Mouse (Mus musculus) cerebellum, adult 2 months (tissue): ENCODE results near the gene Setd5. TPM values are rescaled to one million over a fixed set of nuclear protein-coding genes. Genes with fewer than 3 reads are reported as not detected.

ENCODE experiments used
- DNase-seq, 2 experiments: peaks; one replicate each; pipeline ENCODE4 v3.0.0; 2021
- H3K27ac ChIP-seq: fragments of 200-500 bp; 2 replicates; pipeline ENCODE4 v1.5.1; 2012; ENCODE audit warnings: low read length, control low read depth, inconsistent platforms; ENCODE audit not compliant: insufficient read depth
- H3K27me3 ChIP-seq: fragments of 200-500 bp; 2 replicates; pipeline ENCODE4 v1.6.1; 2012; ENCODE audit warnings: inconsistent platforms, mild to moderate bottlenecking, low read length, moderate library complexity; ENCODE audit not compliant: control insufficient read depth, insufficient read depth
- H3K4me1 ChIP-seq: fragments of 200-500 bp; 2 replicates; pipeline ENCODE4 v1.6.1; 2011; ENCODE audit warnings: low read length; ENCODE audit not compliant: control insufficient read depth, insufficient read depth
- H3K4me3 ChIP-seq: fragments of 200-500 bp; replicated peaks from 2 replicates; pipeline ENCODE3; 2011; ENCODE audit warnings: mild to moderate bottlenecking, low read depth, low read length, control low read depth; ENCODE audit not compliant: insufficient read depth
- CTCF ChIP-seq: fragments of 200-500 bp; IDR thresholded peaks from 2 replicates; pipeline ENCODE4 v1.5.1; 2011; ENCODE audit warnings: low read depth, mild to moderate bottlenecking, control low read depth, low read length, moderate library complexity, borderline replicate concordance; ENCODE audit not compliant: insufficient read depth
- POLR2A ChIP-seq: fragments of 200-500 bp; IDR thresholded peaks from 2 replicates; pipeline ENCODE4 v1.6.1; 2011; ENCODE audit warnings: low read length, control low read depth, borderline replicate concordance; ENCODE audit not compliant: insufficient read depth
- WGBS: fragments of 180-500 bp; shearing (Covaris S2); methylation state at CpG from one replicate; pipeline ENCODE4 v1.1.7; 2018; 5-methylcytosine and 5-hydroxymethylcytosine counted together
- polyA plus RNA-seq: library from polyadenylated mRNA; depleted of rRNA; stranded (reverse); fragments of >200 nt; gene quantifications from 2 replicates; pipeline ENCODE4 v1.2.3, GENCODE M21; 2012; rRNA removed

Gene Setd5
- polyA plus RNA-seq: 58.9 and 64.2 TPM in 2 replicates

DNA sequence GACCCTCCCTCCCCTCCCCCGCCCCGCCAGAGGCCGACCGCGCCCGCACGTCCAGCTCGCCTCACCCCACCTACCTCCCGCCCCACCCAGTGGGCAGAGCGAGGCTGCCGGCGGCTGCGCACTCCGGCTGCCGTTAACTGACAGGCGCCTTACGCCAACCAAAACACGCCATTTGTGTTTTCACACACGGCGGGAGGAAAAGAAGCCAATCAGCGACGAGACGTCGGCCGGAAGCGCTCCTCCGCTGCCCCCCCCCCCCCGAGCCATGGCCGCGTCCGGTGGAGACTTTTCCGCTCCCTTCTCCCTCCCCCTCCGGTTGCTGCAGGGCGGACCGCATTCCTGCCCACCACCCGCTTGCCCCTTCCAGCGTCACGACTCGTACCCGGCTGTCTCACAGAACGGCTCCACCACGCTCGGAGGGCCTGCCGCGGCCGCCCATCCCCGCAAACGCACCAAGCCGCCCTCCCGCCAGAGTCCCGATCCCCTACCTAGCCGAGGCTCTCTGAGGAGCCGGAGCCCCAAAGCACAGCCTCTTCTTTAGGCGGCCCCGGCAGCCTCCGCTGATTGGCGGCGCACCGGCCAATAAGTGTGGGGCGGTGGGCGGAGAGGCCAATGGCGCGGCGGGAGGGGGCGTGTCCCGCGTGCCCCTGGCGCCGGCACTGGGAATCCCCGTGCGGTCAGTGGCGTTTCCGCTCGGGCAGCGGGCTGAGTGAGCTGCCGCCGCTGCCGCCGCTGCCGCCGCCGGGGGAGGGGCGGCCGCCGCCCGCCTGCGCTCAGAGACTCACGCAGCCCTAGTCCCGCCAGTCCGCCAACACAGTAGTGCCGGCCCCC is at the start of gene Setd5:
Gene Setd5, plus strand, starts transcription at position 680 of the 831 bp plus-strand sequence.
- H3K4me1 ChIP-seq: peaks cover under 1% of the 10 kb centered on the region; the same call in 1 of the 2 replicates
- peak within 1 kb of the TSS; percentile 99 for H3K27ac ChIP-seq
- TF ChIP-seq CTCF (no peak), POLR2A (peak; percentile 94)
- peak within 1 kb of the TSS; percentile 86 for H3K4me3 ChIP-seq
- peak; percentile 98 to 99 for DNase-seq
- WGBS: under 1% methylated on average over 81 of the region's 91 CpGs
- H3K27me3 ChIP-seq: no peaks in the 10 kb centered on the region

- H3K4me3 ChIP-seq: no peak overlapping the region
- no peak overlapping the region for H3K27ac ChIP-seq
- DNase-seq: no peak
- H3K27me3 ChIP-seq: no peaks in the 10 kb centered on the region
- WGBS: 31% methylated on average over 2 of the region's 2 CpGs
- peaks cover 9% of the 10 kb centered on the region for H3K4me1 ChIP-seq
- TF ChIP-seq CTCF (no peak), POLR2A (no peak)
These were observed 49.7 kb upstream of the Setd5 start for GRCm38 (mm10) chr6:113027446-113027845.

GRCm38 (mm10) chr6:113029006-113029405 is 48.2 kb upstream of the Setd5 start:
- WGBS: 77% methylated on average over 3 of the region's 3 CpGs
- TF ChIP-seq CTCF (no peak), POLR2A (no peak)
- H3K27ac ChIP-seq: no peak overlapping the region
- no peaks in the 10 kb centered on the region for H3K27me3 ChIP-seq
- peaks cover 9% of the 10 kb centered on the region for H3K4me1 ChIP-seq
- H3K4me3 ChIP-seq: no peak overlapping the region
- DNase-seq: no peak

GRCm38 (mm10) chr6:113030553-113030952 is 46.6 kb upstream of the Setd5 start:
- H3K4me1 ChIP-seq: peaks cover 9% of the 10 kb centered on the region
- H3K27me3 ChIP-seq: no peaks in the 10 kb centered on the region
- peak overlapping the region; percentile 42 for H3K27ac ChIP-seq
- DNase-seq: no peak
- no peak overlapping the region for H3K4me3 ChIP-seq
- TF ChIP-seq CTCF (no peak), POLR2A (no peak)
- WGBS: 42% methylated on average over 3 of the region's 3 CpGs

DNA sequence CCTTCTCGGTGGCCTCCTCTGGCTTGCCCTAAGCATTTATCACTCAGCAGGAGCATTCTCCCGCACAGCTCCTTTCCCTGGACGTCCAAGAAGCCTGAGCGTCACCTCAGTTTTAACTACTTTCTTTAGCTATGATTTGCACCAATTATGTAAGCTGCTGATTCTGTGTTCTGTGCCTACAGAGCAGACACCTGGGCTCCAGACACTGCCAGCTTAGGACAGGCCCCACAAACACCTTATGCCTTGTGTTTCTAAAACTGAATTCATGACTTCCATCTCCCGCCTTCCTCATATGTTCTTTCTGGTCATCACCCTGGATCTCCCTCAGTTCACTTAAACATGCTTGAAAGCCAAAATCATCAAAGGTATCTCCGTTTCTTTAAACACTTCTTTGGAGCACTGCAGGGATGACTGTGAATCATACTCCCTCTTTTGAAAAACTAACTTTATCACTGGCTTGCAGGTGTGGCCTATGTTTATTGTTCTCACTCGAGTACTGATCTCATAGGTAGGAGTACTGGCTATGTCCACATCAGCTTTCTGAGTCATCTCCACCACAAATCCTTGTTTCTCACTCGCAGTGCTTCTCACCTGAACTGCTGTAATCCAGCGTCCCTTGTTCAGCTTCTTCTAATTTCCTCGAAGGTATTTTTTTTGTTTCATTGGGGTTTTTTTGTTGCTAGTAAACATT is 46.0 kb upstream of the Setd5 start:
- 50% methylated on average over 10 of the region's 10 CpGs for WGBS
- peaks cover 9% of the 10 kb centered on the region for H3K4me1 ChIP-seq
- H3K4me3 ChIP-seq: no peak overlapping the region
- DNase-seq: peak; percentile 31 to 34
- H3K27me3 ChIP-seq: no peaks in the 10 kb centered on the region
- peak overlapping the region; percentile 42 for H3K27ac ChIP-seq
- no peak for TF ChIP-seq POLR2A
- TF ChIP-seq CTCF: no peak

GRCm38 (mm10) chr6:113032121-113032520 is 45.0 kb upstream of the Setd5 start:
- Histone ChIP-seq H3K4me3 (no peak overlapping the region), H3K4me1 (peaks cover 9% of the 10 kb centered on the region), H3K27me3 (no peaks in the 10 kb centered on the region), H3K27ac (no peak overlapping the region)
- no peak for DNase-seq
- WGBS: 68% methylated on average over 3 of the region's 3 CpGs
- no peak for TF ChIP-seq POLR2A
- TF ChIP-seq CTCF: no peak

DNA sequence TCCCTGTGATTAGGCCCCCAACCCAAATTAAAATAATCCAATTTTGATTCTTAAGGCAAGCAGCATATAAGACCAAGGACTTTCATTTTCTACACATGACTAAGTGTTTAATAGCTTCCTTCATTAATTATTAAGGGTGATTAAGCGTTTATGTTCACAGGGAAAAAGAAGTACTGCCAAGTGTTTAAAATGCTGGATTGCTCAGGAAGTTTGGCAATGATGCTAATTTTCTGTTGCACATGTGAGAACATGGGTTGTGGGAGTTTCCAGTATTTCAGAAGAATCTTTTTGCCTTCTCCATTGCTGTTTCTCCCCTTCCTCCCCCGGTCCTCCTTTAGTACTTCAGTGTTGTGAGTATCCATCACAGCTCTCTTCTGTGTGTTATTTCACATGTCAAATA is 44.0 kb upstream of the Setd5 start:
- TF ChIP-seq CTCF: no peak
- TF ChIP-seq POLR2A: no peak
- Histone ChIP-seq H3K27me3 (no peaks in the 10 kb centered on the region), H3K27ac (no peak overlapping the region), H3K4me3 (no peak overlapping the region), H3K4me1 (peaks cover 9% of the 10 kb centered on the region)
- no peak for DNase-seq
- WGBS: 77% methylated on average over 2 of the region's 2 CpGs

GRCm38 (mm10) chr6:113034466-113034865 is 42.7 kb upstream of the Setd5 start:
- no peak overlapping the region for H3K27ac ChIP-seq
- 88% methylated on average over 6 of the region's 6 CpGs for WGBS
- H3K4me3 ChIP-seq: no peak overlapping the region
- no peak for TF ChIP-seq CTCF
- no peak for TF ChIP-seq POLR2A
- H3K27me3 ChIP-seq: no peaks in the 10 kb centered on the region
- DNase-seq: no peak
- peaks cover 9% of the 10 kb centered on the region for H3K4me1 ChIP-seq
